Mouse (Mus musculus) embryo, embryonic 11 days (tissue): ENCODE measurements at regions not wholly inside any gene's neighbourhood (a gene's known extent, or its start where the extent isn't known, plus 50 kb on each side); places are given as distances from the start of the nearest gene placed in this dataset.

Experiments
- DNase-seq: peaks from one replicate; pipeline ENCODE4 v3.0.0-alpha.2; 2015

DNA sequence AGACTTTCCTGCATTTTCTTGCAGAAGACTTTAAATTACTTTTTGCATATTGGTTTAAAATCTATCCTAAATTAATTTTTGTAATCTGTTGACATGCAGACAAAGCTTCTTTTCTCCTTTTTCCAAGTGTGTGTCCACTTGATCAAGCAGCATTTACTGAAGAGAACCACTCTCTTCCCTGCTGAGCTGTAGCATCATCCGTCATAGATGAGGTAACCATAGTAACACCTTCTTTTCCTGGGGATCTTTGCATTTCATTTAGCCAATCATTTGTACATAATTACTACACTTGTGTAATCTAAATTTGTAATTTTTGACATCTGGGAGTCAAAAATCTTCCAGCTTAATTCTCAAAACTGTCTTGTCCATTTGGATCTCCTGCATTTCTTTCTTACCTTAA lies 53.2 kb upstream of the Dnajc1 start:
- DNase-seq, result no peak
